Mouse (Mus musculus): ENCODE data around the gene Fscn3. TPM values are rescaled to one million over a fixed set of nuclear protein-coding genes. Genes with fewer than 3 reads are reported as not detected.

Gene Fscn3
- polyA plus RNA-seq, 1 experiment from 2014 or later, result not detected

DNA sequence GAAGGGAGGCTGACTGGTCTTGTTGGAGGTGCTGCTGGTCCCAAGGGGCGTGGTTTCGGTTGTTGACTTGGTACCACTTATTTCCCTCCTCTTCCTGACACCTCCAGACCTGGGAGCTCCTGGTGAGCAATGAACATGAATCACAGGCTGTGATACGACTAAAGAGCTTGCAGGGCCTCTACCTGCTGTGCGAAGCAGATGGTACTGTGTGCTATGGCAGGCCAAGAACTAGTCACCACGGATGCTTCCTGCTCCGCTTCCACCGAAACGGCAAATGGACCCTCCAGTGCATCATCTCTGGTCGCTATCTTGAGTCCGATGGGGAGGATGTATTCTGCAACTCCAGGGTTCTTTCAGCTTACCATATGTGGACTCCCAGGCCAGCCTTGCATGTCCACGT lies 2.3 kb downstream of the Fscn3 start:
- no peak overlapping the region for H3K4me2 ChIP-seq (replicated peaks)
- H3K4me3 ChIP-seq, result no peak overlapping the region
- no peak for ATAC-seq (ENCODE audit: low FRiP score, low read depth)
- H3K9me3 ChIP-seq, result no peaks in the 10 kb centered on the region
- H3K4me1 ChIP-seq, result peaks cover 9% of the 10 kb centered on the region
- H3K27ac ChIP-seq, result no peak overlapping the region
- 85% methylated on average over 11 of the region's 11 CpGs for WGBS
- no peaks in the 10 kb centered on the region for H3K27me3 ChIP-seq
- H3K36me3 ChIP-seq, result peaks cover 24% of the 10 kb centered on the region
- no peak overlapping the region for H3K9ac ChIP-seq

- Histone ChIP-seq H3K4me1 (peaks cover 2% of the 10 kb centered on the region; the same call in 1 of the 2 replicates), H3K36me3 (peaks cover 13% of the 10 kb centered on the region), H3K27me3 (no peaks in the 10 kb centered on the region), H3K27ac (no peak overlapping the region), H3K9me3 (no peaks in the 10 kb centered on the region), H3K4me2 (replicated peaks) (no peak overlapping the region), H3K9ac (no peak overlapping the region), H3K4me3 (no peak overlapping the region)
- WGBS, result 75% methylated on average over 10 of the region's 10 CpGs
- no peak for ATAC-seq (ENCODE audit: low FRiP score, low read depth)
Measured at GRCm38 (mm10) chr6:28430795-28431537, 3.4 kb downstream of the Fscn3 start.

DNA sequence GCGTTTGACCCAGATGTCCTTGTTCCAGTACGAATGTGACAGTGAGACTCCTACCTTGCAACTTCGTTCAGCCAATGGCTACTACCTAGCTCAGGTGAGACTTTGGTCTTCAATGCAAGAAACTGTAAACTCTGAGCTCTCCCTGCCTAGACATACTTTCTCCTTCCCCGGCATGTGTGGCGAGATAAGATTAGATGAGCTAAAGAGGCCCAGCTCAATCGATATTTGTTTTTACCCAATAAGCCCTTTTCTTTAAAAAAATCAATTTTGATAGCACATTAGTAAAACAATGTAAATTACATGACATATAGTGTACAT lies 3.9 kb downstream of the Fscn3 start:
- no peaks in the 10 kb centered on the region for H3K9me3 ChIP-seq
- H3K9ac ChIP-seq, result no peak overlapping the region
- H3K27me3 ChIP-seq, result no peaks in the 10 kb centered on the region
- H3K36me3 ChIP-seq, result peaks cover 8% of the 10 kb centered on the region
- no peaks in the 10 kb centered on the region for H3K4me1 ChIP-seq
- H3K27ac ChIP-seq, result no peak overlapping the region
- WGBS, result 80% methylated on average over 6 of the region's 6 CpGs
- ATAC-seq (ENCODE audit: low FRiP score, low read depth), result no peak
- no peak overlapping the region for H3K4me3 ChIP-seq
- H3K4me2 ChIP-seq (replicated peaks), result no peak overlapping the region

GRCm38 (mm10) chr6:28447937-28448336 lies 20.3 kb downstream of the Fscn3 start:
- no peaks in the 10 kb centered on the region for H3K36me3 ChIP-seq
- no peak overlapping the region for H3K4me3 ChIP-seq
- no peak overlapping the region for H3K4me2 ChIP-seq (replicated peaks)
- H3K9ac ChIP-seq, result no peak overlapping the region
- peaks cover 44% of the 10 kb centered on the region for H3K27me3 ChIP-seq
- 76% methylated on average over 7 of the region's 7 CpGs for WGBS
- no peak for ATAC-seq (ENCODE audit: low FRiP score, low read depth)
- peaks cover 8% of the 10 kb centered on the region; the same call in 1 of the 2 replicates for H3K4me1 ChIP-seq
- no peaks in the 10 kb centered on the region for H3K9me3 ChIP-seq
- H3K27ac ChIP-seq, result no peak overlapping the region

- Histone ChIP-seq H3K27ac (no peak within 1 kb of the TSS), H3K9ac (no peak within 1 kb of the TSS), H3K27me3 (peaks cover 53% of the 10 kb centered on the region), H3K4me3 (no peak within 1 kb of the TSS), H3K4me2 (replicated peaks) (no peak within 1 kb of the TSS), H3K36me3 (no peaks in the 10 kb centered on the region), H3K4me1 (peaks cover 8% of the 10 kb centered on the region; the same call in 1 of the 2 replicates), H3K9me3 (no peaks in the 10 kb centered on the region)
- ATAC-seq (ENCODE audit: low FRiP score, low read depth), result no peak
- WGBS, result 94% methylated on average over 2 of the region's 2 CpGs
Measured at GRCm38 (mm10) chr6:28449253-28449652, 21.7 kb downstream of the Fscn3 start, which contains the start of gene Pax4. Gene Pax4 (minus strand): TSS chr6:28449353.

- Histone ChIP-seq H3K4me3 (no peak overlapping the region), H3K27ac (no peak overlapping the region), H3K36me3 (no peaks in the 10 kb centered on the region), H3K9me3 (no peaks in the 10 kb centered on the region), H3K27me3 (peaks cover 54% of the 10 kb centered on the region), H3K9ac (no peak overlapping the region), H3K4me2 (replicated peaks) (no peak overlapping the region), H3K4me1 (peaks cover 8% of the 10 kb centered on the region; the same call in 1 of the 2 replicates)
- WGBS, result 16% methylated on average over 5 of the region's 5 CpGs
- no peak for ATAC-seq (ENCODE audit: low FRiP score, low read depth)
Measured at GRCm38 (mm10) chr6:28450481-28450880, 22.9 kb downstream of the Fscn3 start.

DNA sequence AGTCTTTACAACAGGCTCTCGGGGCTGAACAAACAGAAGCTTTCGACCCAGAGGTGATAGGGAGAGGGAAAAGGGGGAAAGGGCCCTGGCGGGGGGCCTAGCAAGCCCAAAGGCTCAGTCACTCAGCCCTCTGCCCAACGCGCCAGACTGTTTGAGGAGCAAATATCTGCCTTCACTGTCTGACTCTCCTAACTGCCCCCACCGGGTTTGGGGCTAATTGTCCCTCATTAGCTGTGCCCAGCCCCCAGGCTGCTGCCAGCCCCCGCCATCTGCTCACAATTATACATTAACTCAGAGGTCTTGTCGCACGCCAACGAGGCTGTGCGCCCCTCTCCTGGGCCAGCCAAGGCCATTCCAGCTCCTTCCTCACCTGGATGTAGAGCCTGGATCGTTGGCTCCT lies 23.4 kb downstream of the Fscn3 start:
- ATAC-seq (ENCODE audit: low FRiP score, low read depth), result no peak
- H3K36me3 ChIP-seq, result no peaks in the 10 kb centered on the region
- under 1% methylated on average over 12 of the region's 12 CpGs for WGBS
- H3K27ac ChIP-seq, result no peak overlapping the region
- peaks cover 8% of the 10 kb centered on the region; the same call in 1 of the 2 replicates for H3K4me1 ChIP-seq
- H3K4me2 ChIP-seq (replicated peaks), result no peak overlapping the region
- no peak overlapping the region for H3K4me3 ChIP-seq
- peaks cover 54% of the 10 kb centered on the region for H3K27me3 ChIP-seq
- no peak overlapping the region for H3K9ac ChIP-seq
- H3K9me3 ChIP-seq, result no peaks in the 10 kb centered on the region

DNA sequence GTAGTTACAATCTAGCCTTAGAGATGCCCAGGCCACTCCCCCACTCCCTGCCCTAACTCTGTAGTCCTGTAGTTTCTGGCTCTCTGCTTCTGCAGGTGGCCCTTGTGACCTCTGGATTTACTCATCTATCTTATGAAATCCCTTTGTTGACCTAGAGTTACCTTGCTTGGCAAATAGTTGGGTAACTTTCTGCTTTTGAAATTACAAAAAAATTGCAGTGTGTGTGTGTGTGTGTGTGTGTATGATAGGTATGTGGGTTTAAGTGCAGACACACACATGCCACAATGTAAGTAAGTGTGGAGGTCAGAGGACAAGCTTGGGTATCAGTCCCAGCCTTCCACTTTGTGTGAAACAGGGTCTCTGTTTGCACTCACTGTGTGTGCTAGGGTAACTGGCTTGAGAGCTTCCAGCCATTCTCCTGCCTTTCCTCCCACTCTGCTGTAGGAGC lies 31.7 kb downstream of the Fscn3 start:
- Histone ChIP-seq H3K4me3 (no peak overlapping the region), H3K9me3 (no peaks in the 10 kb centered on the region), H3K36me3 (no peaks in the 10 kb centered on the region), H3K27me3 (peaks cover under 1% of the 10 kb centered on the region; the same call in 1 of the 2 replicates), H3K9ac (no peak overlapping the region), H3K27ac (no peak overlapping the region), H3K4me1 (no peaks in the 10 kb centered on the region), H3K4me2 (replicated peaks) (no peak overlapping the region)
- no peak for ATAC-seq (ENCODE audit: low FRiP score, low read depth)

DNA sequence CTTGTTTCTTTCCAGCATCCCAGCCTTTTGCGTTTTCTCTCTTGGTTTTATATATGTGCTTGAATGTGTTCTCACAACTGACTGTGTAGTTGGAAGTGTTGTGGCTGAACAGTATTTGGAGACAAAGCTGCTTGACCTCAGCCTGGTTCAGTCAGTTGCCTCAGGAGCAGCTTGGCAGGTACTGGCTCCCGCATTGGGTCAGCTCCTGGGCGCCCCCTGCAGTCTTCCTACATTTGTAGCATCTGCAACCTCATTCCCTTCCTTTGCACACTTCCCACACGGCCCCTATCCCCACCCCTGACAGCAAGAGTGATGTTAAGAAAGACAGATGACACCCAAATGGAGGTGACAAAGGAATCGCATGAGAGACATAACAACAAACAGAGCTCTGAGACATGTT lies 32.9 kb downstream of the Fscn3 start:
- no peaks in the 10 kb centered on the region for H3K4me1 ChIP-seq
- H3K36me3 ChIP-seq, result no peaks in the 10 kb centered on the region
- 6% methylated on average over 5 of the region's 5 CpGs for WGBS
- H3K4me3 ChIP-seq, result no peak overlapping the region
- ATAC-seq (ENCODE audit: low FRiP score, low read depth), result no peak
- H3K4me2 ChIP-seq (replicated peaks), result no peak overlapping the region
- no peak overlapping the region for H3K27ac ChIP-seq
- H3K27me3 ChIP-seq, result no peaks in the 10 kb centered on the region
- H3K9me3 ChIP-seq, result no peaks in the 10 kb centered on the region
- H3K9ac ChIP-seq, result no peak overlapping the region

- 16% methylated on average over 6 of the region's 6 CpGs for WGBS
Measured at GRCm38 (mm10) chr6:28464630-28465029, 37.0 kb downstream of the Fscn3 start.

GRCm38 (mm10) chr6:28470017-28470602 lies 42.5 kb downstream of the Fscn3 start:
- H3K27ac ChIP-seq, result no peak overlapping the region
- no peaks in the 10 kb centered on the region for H3K36me3 ChIP-seq
- H3K9me3 ChIP-seq, result no peaks in the 10 kb centered on the region
- WGBS, result 70% methylated on average over 4 of the region's 4 CpGs
- H3K27me3 ChIP-seq, result no peaks in the 10 kb centered on the region
- ATAC-seq (ENCODE audit: low FRiP score, low read depth), result no peak
- H3K4me1 ChIP-seq, result no peaks in the 10 kb centered on the region
- H3K9ac ChIP-seq, result no peak overlapping the region
- H3K4me3 ChIP-seq, result no peak overlapping the region
- no peak overlapping the region for H3K4me2 ChIP-seq (replicated peaks)

More at GRCm38 (mm10) chr6:28464630-28465029, 37.0 kb downstream of the Fscn3 start:
- H3K27me3 ChIP-seq, result no peaks in the 10 kb centered on the region
- no peak overlapping the region for H3K4me3 ChIP-seq
- H3K4me2 ChIP-seq (replicated peaks), result no peak overlapping the region
- no peaks in the 10 kb centered on the region for H3K9me3 ChIP-seq
- ATAC-seq (ENCODE audit: low FRiP score, low read depth), result no peak
- no peak overlapping the region for H3K9ac ChIP-seq
- H3K27ac ChIP-seq, result no peak overlapping the region
- H3K36me3 ChIP-seq, result no peaks in the 10 kb centered on the region
- H3K4me1 ChIP-seq, result no peaks in the 10 kb centered on the region

DNA sequence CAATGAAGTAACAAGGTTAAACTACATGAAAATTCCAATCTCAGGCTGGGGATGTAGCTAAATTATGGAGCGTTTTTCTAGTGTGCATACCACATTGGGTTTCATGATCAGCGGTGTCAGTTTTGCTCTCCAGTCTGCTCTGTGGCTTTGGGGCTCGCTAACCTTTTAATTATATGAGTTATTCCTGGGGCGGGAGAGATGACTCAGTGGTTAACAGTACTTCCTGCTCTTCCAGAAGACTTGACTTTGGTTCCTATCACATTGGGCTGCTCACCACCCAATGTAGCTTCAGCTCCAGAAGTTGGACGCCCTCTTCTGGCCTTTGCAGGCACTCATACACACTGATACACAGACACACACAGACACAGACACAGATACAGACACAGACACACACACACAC lies 43.0 kb downstream of the Fscn3 start:
- Histone ChIP-seq H3K9ac (no peak overlapping the region), H3K27me3 (no peaks in the 10 kb centered on the region), H3K4me1 (no peaks in the 10 kb centered on the region), H3K4me3 (no peak overlapping the region), H3K4me2 (replicated peaks) (no peak overlapping the region), H3K27ac (no peak overlapping the region), H3K36me3 (no peaks in the 10 kb centered on the region), H3K9me3 (no peaks in the 10 kb centered on the region)
- WGBS, result 80% methylated on average over 5 of the region's 5 CpGs
- ATAC-seq (ENCODE audit: low FRiP score, low read depth), result no peak

All from limb, embryonic 13.5 days (tissue).